Mouse (Mus musculus) cerebellum, adult 2 months (tissue): ENCODE results near the gene Atp11a.

Experiments
- CTCF ChIP-seq: fragments of 200-500 bp; IDR thresholded peaks from 2 replicates; pipeline ENCODE4 v1.5.1; 2011; ENCODE audit warnings: low read depth, mild to moderate bottlenecking, control low read depth, low read length, moderate library complexity, borderline replicate concordance; ENCODE audit not compliant: insufficient read depth
- POLR2A ChIP-seq: fragments of 200-500 bp; IDR thresholded peaks from 2 replicates; pipeline ENCODE4 v1.6.1; 2011; ENCODE audit warnings: low read length, control low read depth, borderline replicate concordance; ENCODE audit not compliant: insufficient read depth

DNA sequence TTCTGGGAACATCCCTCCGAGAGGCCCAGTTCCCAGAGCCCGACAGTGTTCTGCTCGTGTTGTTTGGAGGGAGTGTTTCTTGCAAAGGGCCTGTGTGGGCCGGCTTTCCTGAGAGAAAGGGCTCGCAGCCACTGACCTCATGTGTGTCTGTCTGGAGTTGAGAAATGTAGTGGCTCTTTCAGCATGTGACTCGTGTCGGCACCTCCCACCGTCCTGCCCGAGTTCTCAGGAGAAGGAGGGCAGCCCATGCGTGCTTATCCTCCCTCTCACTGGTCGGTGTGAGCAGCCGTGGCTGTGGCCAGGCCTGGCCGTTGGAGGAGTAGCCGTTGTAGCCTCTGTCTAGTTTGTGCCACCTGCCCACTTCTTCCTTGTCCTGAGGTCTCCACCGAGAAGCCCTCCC lies 99.2 kb downstream of the Atp11a start:
- TF ChIP-seq CTCF (no peak), POLR2A (no peak)
